Mouse (Mus musculus) forebrain, embryonic 13.5 days (tissue): ENCODE measurements around the gene Rpl6. TPM values are rescaled to one million over a fixed set of nuclear protein-coding genes. Genes with fewer than 3 reads are reported as not detected.

Experiments
- ATAC-seq: fragments of 200-750 bp; cut with Nextera tagmentation; 2 replicates; pipeline ENCODE4 v1.8.0; 2017
- H3K27ac ChIP-seq: fragments of 300-500 bp; sonication (generic); 2 replicates; pipeline ENCODE4 v1.5.1; 2015; ENCODE audit warnings: inconsistent platforms, mild to moderate bottlenecking, moderate library complexity
- H3K27me3 ChIP-seq: fragments of 300-500 bp; sonication (generic); 2 replicates; pipeline ENCODE4 v1.6.1; 2015; ENCODE audit warnings: mild to moderate bottlenecking, inconsistent platforms
- H3K36me3 ChIP-seq: fragments of 300-500 bp; sonication (generic); 2 replicates; pipeline ENCODE4 v1.6.1; 2015; ENCODE audit warnings: mild to moderate bottlenecking, inconsistent platforms; ENCODE audit not compliant: poor library complexity, severe bottlenecking
- H3K4me1 ChIP-seq: fragments of 300-500 bp; sonication (generic); 2 replicates; pipeline ENCODE4 v1.6.1; 2015; ENCODE audit warnings: inconsistent platforms
- H3K4me2 ChIP-seq: fragments of 300-500 bp; sonication (generic); 2 replicates; pipeline ENCODE4 v1.6.1; 2015; ENCODE audit warnings: inconsistent platforms, mild to moderate bottlenecking, moderate library complexity
- H3K4me3 ChIP-seq: fragments of 300-500 bp; sonication (generic); 2 replicates; pipeline ENCODE4 v1.5.1; 2015; ENCODE audit warnings: mild to moderate bottlenecking, inconsistent platforms
- H3K9ac ChIP-seq: fragments of 300-500 bp; sonication (generic); 2 replicates; pipeline ENCODE4 v1.6.1; 2015; ENCODE audit warnings: mild to moderate bottlenecking, inconsistent platforms
- H3K9me3 ChIP-seq: fragments of 300-500 bp; sonication (generic); replicated peaks from 2 replicates; pipeline ENCODE4 v1.6.1; 2016; ENCODE audit warnings: inconsistent platforms
- WGBS: fragments of 180-500 bp; shearing (Covaris S2); methylation state at CpG from one replicate; pipeline ENCODE4 v1.1.7; 2015; 5-methylcytosine and 5-hydroxymethylcytosine counted together
- polyA plus RNA-seq: library from polyadenylated mRNA; unstranded; fragments of >200 nt; fragmentation: Nextera tagmentation; extraction: Ambion mirVana; gene quantifications from 2 replicates; pipeline ENCODE4 v1.2.1, GENCODE M21; 2015

Rpl6 gene
- polyA plus RNA-seq, 1 experiment from 2014 or later, result 500 TPM

GRCm38 (mm10) chr5:121245201-121245600 is 40.9 kb downstream of the Rpl6 start:
- 85% methylated on average over 7 of the region's 7 CpGs for WGBS
- no peak overlapping the region for H3K4me2 ChIP-seq
- no peaks in the 10 kb centered on the region for H3K27me3 ChIP-seq
- H3K27ac ChIP-seq, result no peak overlapping the region
- no peak overlapping the region for H3K4me3 ChIP-seq
- peaks cover 12% of the 10 kb centered on the region; the same call in 1 of the 2 replicates for H3K4me1 ChIP-seq
- ATAC-seq, result no peak
- H3K9me3 ChIP-seq, result no peaks in the 10 kb centered on the region
- no peaks in the 10 kb centered on the region for H3K36me3 ChIP-seq
- no peak overlapping the region for H3K9ac ChIP-seq

- 78% methylated on average over 3 of the region's 3 CpGs for WGBS
- H3K36me3 ChIP-seq, result peaks cover 5% of the 10 kb centered on the region
These were observed 44.6 kb downstream of the Rpl6 start for GRCm38 (mm10) chr5:121248766-121249394.

GRCm38 (mm10) chr5:121249693-121250092 is 45.4 kb downstream of the Rpl6 start:
- Histone ChIP-seq H3K4me3 (no peak overlapping the region), H3K27ac (no peak overlapping the region), H3K9me3 (no peaks in the 10 kb centered on the region), H3K9ac (no peak overlapping the region), H3K27me3 (no peaks in the 10 kb centered on the region), H3K4me1 (peaks cover 12% of the 10 kb centered on the region; the same call in 1 of the 2 replicates), H3K36me3 (peaks cover 12% of the 10 kb centered on the region), H3K4me2 (no peak overlapping the region)
- no peak for ATAC-seq
- WGBS, result 94% methylated on average over 3 of the region's 3 CpGs

More at GRCm38 (mm10) chr5:121248766-121249394, 44.6 kb downstream of the Rpl6 start:
- Histone ChIP-seq H3K27me3 (no peaks in the 10 kb centered on the region), H3K9ac (no peak overlapping the region), H3K9me3 (no peaks in the 10 kb centered on the region), H3K4me3 (no peak overlapping the region), H3K4me1 (peaks cover 12% of the 10 kb centered on the region; the same call in 1 of the 2 replicates), H3K4me2 (no peak overlapping the region), H3K27ac (no peak overlapping the region)
- no peak for ATAC-seq

- 80% methylated on average over 8 of the region's 8 CpGs for WGBS
These were observed 47.5 kb downstream of the Rpl6 start for GRCm38 (mm10) chr5:121251813-121252212.

GRCm38 (mm10) chr5:121253816-121254497 is 49.7 kb downstream of the Rpl6 start:
- no peaks in the 10 kb centered on the region for H3K27me3 ChIP-seq
- peaks cover 37% of the 10 kb centered on the region for H3K36me3 ChIP-seq
- no peak overlapping the region for H3K9ac ChIP-seq
- H3K4me1 ChIP-seq, result 0 out of 2 replicates have a peak, but pooled peaks cover under 1% of the 10 kb centered on the region
- H3K4me2 ChIP-seq, result no peak overlapping the region
- 89% methylated on average over 18 of the region's 18 CpGs for WGBS
- no peak overlapping the region for H3K4me3 ChIP-seq
- no peak overlapping the region for H3K27ac ChIP-seq
- H3K9me3 ChIP-seq, result no peaks in the 10 kb centered on the region
- ATAC-seq, result no peak

More at GRCm38 (mm10) chr5:121251813-121252212, 47.5 kb downstream of the Rpl6 start:
- Histone ChIP-seq H3K4me1 (0 out of 2 replicates have a peak, but pooled peaks cover 8% of the 10 kb centered on the region), H3K36me3 (peaks cover 28% of the 10 kb centered on the region), H3K4me2 (no peak overlapping the region), H3K27ac (no peak overlapping the region), H3K9ac (no peak overlapping the region), H3K27me3 (no peaks in the 10 kb centered on the region), H3K9me3 (no peaks in the 10 kb centered on the region), H3K4me3 (no peak overlapping the region)
- no peak for ATAC-seq

- Histone ChIP-seq H3K36me3 (peaks cover 43% of the 10 kb centered on the region), H3K9ac (no peak overlapping the region), H3K4me3 (no peak overlapping the region), H3K9me3 (no peaks in the 10 kb centered on the region), H3K4me2 (no peak overlapping the region), H3K27me3 (no peaks in the 10 kb centered on the region), H3K4me1 (no peaks in the 10 kb centered on the region), H3K27ac (no peak overlapping the region)
- ATAC-seq, result no peak
- 92% methylated on average over 7 of the region's 7 CpGs for WGBS
These were observed 50.7 kb downstream of the Rpl6 start for GRCm38 (mm10) chr5:121254977-121255376.

Other genes with a start within 250 kb of the Rpl6 start
- 7.7 and 8.9 TPM in 2 replicates for gene Rph3a, start 194.4 kb upstream of the Rpl6 start, polyA plus RNA-seq
- 27.8 and 28.4 TPM in 2 replicates for gene Ptpn11, start 13.1 kb upstream of the Rpl6 start, polyA plus RNA-seq
- 12.6 and 13.4 TPM in 2 replicates for gene Hectd4, start 15.7 kb downstream of the Rpl6 start, polyA plus RNA-seq
- gene Trafd1, start 181.2 kb downstream of the Rpl6 start, polyA plus RNA-seq, result 111 and 117 TPM in 2 replicates
- 46.7 and 52.2 TPM in 2 replicates for gene Naa25, start 193.5 kb downstream of the Rpl6 start, polyA plus RNA-seq
- 1.8 TPM in 2 replicates for gene Tmem116, start 247.4 kb downstream of the Rpl6 start, polyA plus RNA-seq
- gene Erp29, start 248.0 kb downstream of the Rpl6 start, polyA plus RNA-seq, result 130 and 137 TPM in 2 replicates